Mouse (Mus musculus) neural tube, embryonic 14.5 days (tissue): ENCODE results near the gene Osbpl10. TPM values are rescaled to one million over a fixed set of nuclear protein-coding genes. Genes with fewer than 3 reads are reported as not detected.
"Not testable (repeated sequence)": the region's sequence is repeated elsewhere in the genome, so short reads cannot be mapped to it uniquely, and the experiment has no call there.

Experiments
- ATAC-seq: fragments of 200-750 bp; cut with Nextera tagmentation; 2 replicates; pipeline ENCODE4 v1.8.0; 2017; ENCODE audit warnings: low read depth, mild to moderate bottlenecking, moderate TSS enrichment, moderate library complexity
- H3K27ac ChIP-seq: fragments of 300-500 bp; sonication (generic); 2 replicates; pipeline ENCODE4 v1.5.1; 2014; ENCODE audit warnings: low read depth, mild to moderate bottlenecking, control low read depth, low read length, moderate library complexity, mixed read lengths
- H3K27me3 ChIP-seq: fragments of 300-500 bp; sonication (generic); 2 replicates; pipeline ENCODE4 v1.6.1; 2014; ENCODE audit warnings: low read length; ENCODE audit not compliant: control insufficient read depth, insufficient read depth
- H3K36me3 ChIP-seq: fragments of 300-500 bp; sonication (generic); 2 replicates; pipeline ENCODE4 v1.6.1; 2014; ENCODE audit warnings: low read length, mixed read lengths; ENCODE audit not compliant: control insufficient read depth, insufficient read depth
- H3K4me1 ChIP-seq: fragments of 300-500 bp; sonication (generic); 2 replicates; pipeline ENCODE4 v1.6.1; 2014; ENCODE audit warnings: low read length; ENCODE audit not compliant: control insufficient read depth, insufficient read depth
- H3K4me2 ChIP-seq: fragments of 300-500 bp; sonication (generic); 2 replicates; pipeline ENCODE4 v1.6.1; 2014; ENCODE audit warnings: mild to moderate bottlenecking, low read depth, low read length, control low read depth
- H3K4me3 ChIP-seq: fragments of 300-500 bp; sonication (generic); 2 replicates; pipeline ENCODE4 v1.5.1; 2014; ENCODE audit warnings: low read depth, low read length, control low read depth, mixed read lengths
- H3K9ac ChIP-seq: fragments of 300-500 bp; sonication (generic); replicated peaks from 2 replicates; pipeline ENCODE4 v1.6.1; 2014; ENCODE audit warnings: low read depth, mild to moderate bottlenecking, control low read depth, low read length, mixed read lengths
- H3K9me3 ChIP-seq: fragments of 300-500 bp; sonication (generic); 2 replicates; pipeline ENCODE4 v1.6.1; 2016; ENCODE audit warnings: low read length; ENCODE audit not compliant: control insufficient read depth
- WGBS: fragments of 180-500 bp; shearing (Covaris S2); extraction: QIAGEN DNeasy Blood & Tissue Kit; methylation state at CpG from one replicate; pipeline ENCODE4 v1.1.7; 2014; 5-methylcytosine and 5-hydroxymethylcytosine counted together
- polyA plus RNA-seq: library from polyadenylated mRNA; unstranded; fragments of >200 nt; fragmentation: Nextera tagmentation; extraction: Ambion mirVana; gene quantifications from 2 replicates; pipeline ENCODE4 v1.2.1, GENCODE M21; 2014

The Osbpl10 gene
- polyA plus RNA-seq, 1 experiment from 2014 or later: 3.3 TPM

DNA sequence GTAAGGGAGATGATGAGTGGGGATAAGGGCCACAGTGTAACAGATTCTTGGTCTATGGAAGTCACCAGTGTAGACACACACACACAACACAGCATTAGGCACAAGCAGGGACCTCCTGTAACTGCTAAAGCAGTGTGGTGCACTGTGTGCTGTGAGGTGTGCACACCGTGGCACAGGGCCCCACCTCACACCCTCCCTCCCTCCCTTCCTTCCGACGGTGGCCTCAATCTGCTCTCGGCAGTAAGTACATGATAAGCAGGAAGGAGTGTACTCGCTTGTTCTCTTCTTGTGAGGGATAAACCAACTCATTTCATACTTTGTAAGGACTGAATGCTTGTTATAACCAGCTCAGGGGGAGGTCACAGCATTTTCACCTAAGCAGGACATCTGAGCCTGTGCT, 270.8 kb downstream of the Osbpl10 start:
- no peak overlapping the region for H3K9ac ChIP-seq
- H3K9me3 ChIP-seq: no peaks in the 10 kb centered on the region
- no peak for ATAC-seq
- 86% methylated on average over 5 of the region's 5 CpGs for WGBS
- H3K27ac ChIP-seq: no peak overlapping the region
- H3K27me3 ChIP-seq: no peaks in the 10 kb centered on the region
- H3K4me3 ChIP-seq: no peak overlapping the region
- H3K4me1 ChIP-seq: no peaks in the 10 kb centered on the region
- H3K4me2 ChIP-seq: no peak overlapping the region
- H3K36me3 ChIP-seq: peaks cover 46% of the 10 kb centered on the region

GRCm38 (mm10) chr9:115257733-115258286, 279.4 kb downstream of the Osbpl10 start:
- H3K27ac ChIP-seq: no peak overlapping the region
- peaks cover 16% of the 10 kb centered on the region for H3K36me3 ChIP-seq
- no peaks in the 10 kb centered on the region for H3K9me3 ChIP-seq
- H3K4me3 ChIP-seq: no peak overlapping the region
- no peak overlapping the region for H3K4me2 ChIP-seq
- 74% methylated on average over 6 of the region's 6 CpGs for WGBS
- no peaks in the 10 kb centered on the region for H3K4me1 ChIP-seq
- no peak overlapping the region for H3K9ac ChIP-seq
- no peak for ATAC-seq
- H3K27me3 ChIP-seq: no peaks in the 10 kb centered on the region

- Histone ChIP-seq H3K9me3 (no peaks in the 10 kb centered on the region), H3K4me3 (no peak overlapping the region), H3K4me1 (no peaks in the 10 kb centered on the region), H3K36me3 (peaks cover 7% of the 10 kb centered on the region), H3K4me2 (no peak overlapping the region), H3K9ac (no peak overlapping the region), H3K27me3 (no peaks in the 10 kb centered on the region), H3K27ac (no peak overlapping the region)
- 90% methylated on average over 4 of the region's 4 CpGs for WGBS
- no peak for ATAC-seq
Measured at GRCm38 (mm10) chr9:115259866-115260265, 281.5 kb downstream of the Osbpl10 start.

DNA sequence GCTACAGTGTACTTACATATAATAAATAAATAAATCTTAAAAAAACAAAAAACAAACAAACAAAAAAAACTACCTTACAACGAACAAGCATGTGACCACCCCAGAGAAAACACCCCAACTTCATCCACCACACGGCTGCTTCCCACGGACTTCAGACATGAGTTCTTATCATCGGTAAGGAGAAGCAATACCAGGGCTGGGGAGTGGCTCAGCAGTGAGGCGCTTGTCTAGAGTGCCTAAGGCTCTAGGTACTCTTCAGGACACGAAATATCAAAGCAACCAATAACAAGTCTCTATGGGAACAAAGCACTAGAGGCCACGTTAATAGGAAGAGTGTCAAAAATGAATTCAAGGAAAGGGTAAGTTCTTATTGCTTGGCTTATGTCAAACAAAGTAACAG, 282.1 kb downstream of the Osbpl10 start:
- 93% methylated on average over 7 of the region's 7 CpGs for WGBS
- no peak overlapping the region for H3K9ac ChIP-seq
- H3K9me3 ChIP-seq: no peaks in the 10 kb centered on the region
- peaks cover 6% of the 10 kb centered on the region for H3K36me3 ChIP-seq
- no peaks in the 10 kb centered on the region for H3K27me3 ChIP-seq
- no peak overlapping the region for H3K4me2 ChIP-seq
- H3K27ac ChIP-seq: no peak overlapping the region
- no peak for ATAC-seq
- no peaks in the 10 kb centered on the region for H3K4me1 ChIP-seq
- no peak overlapping the region for H3K4me3 ChIP-seq

GRCm38 (mm10) chr9:115261456-115261855, 283.1 kb downstream of the Osbpl10 start:
- Histone ChIP-seq H3K9me3 (no peaks in the 10 kb centered on the region), H3K4me2 (no peak overlapping the region), H3K27me3 (no peaks in the 10 kb centered on the region), H3K4me1 (no peaks in the 10 kb centered on the region), H3K36me3 (peaks cover 11% of the 10 kb centered on the region), H3K4me3 (no peak overlapping the region), H3K27ac (no peak overlapping the region), H3K9ac (no peak overlapping the region)
- 70% methylated on average over 8 of the region's 8 CpGs for WGBS
- no peak for ATAC-seq

- WGBS: 70% methylated on average over 5 of the region's 5 CpGs
- no peak for ATAC-seq
- no peaks in the 10 kb centered on the region for H3K4me1 ChIP-seq
- H3K27me3 ChIP-seq: no peaks in the 10 kb centered on the region
- H3K27ac ChIP-seq: no peak overlapping the region
- H3K9ac ChIP-seq: no peak overlapping the region
- H3K9me3 ChIP-seq: no peaks in the 10 kb centered on the region
- no peak overlapping the region for H3K4me3 ChIP-seq
- H3K36me3 ChIP-seq: peaks cover 11% of the 10 kb centered on the region
- no peak overlapping the region for H3K4me2 ChIP-seq
Measured at GRCm38 (mm10) chr9:115261896-115262295, 283.5 kb downstream of the Osbpl10 start.

- Histone ChIP-seq H3K9me3 (no peaks in the 10 kb centered on the region), H3K27me3 (no peaks in the 10 kb centered on the region), H3K4me3 (no peak overlapping the region), H3K27ac (no peak overlapping the region), H3K4me2 (no peak overlapping the region), H3K36me3 (peaks cover 12% of the 10 kb centered on the region), H3K4me1 (no peaks in the 10 kb centered on the region), H3K9ac (no peak overlapping the region)
- WGBS: 94% methylated on average over 3 of the region's 3 CpGs
- no peak for ATAC-seq
Measured at GRCm38 (mm10) chr9:115271556-115271955, 293.2 kb downstream of the Osbpl10 start.

GRCm38 (mm10) chr9:115272451-115272850, 294.1 kb downstream of the Osbpl10 start:
- peaks cover 15% of the 10 kb centered on the region for H3K36me3 ChIP-seq
- not testable (repeated sequence) for H3K4me2 ChIP-seq, ATAC-seq, H3K27me3 ChIP-seq, H3K9me3 ChIP-seq, H3K27ac ChIP-seq, H3K9ac ChIP-seq, H3K4me1 ChIP-seq, H3K4me3 ChIP-seq
- 98% methylated on average over 2 of the region's 5 CpGs for WGBS

DNA sequence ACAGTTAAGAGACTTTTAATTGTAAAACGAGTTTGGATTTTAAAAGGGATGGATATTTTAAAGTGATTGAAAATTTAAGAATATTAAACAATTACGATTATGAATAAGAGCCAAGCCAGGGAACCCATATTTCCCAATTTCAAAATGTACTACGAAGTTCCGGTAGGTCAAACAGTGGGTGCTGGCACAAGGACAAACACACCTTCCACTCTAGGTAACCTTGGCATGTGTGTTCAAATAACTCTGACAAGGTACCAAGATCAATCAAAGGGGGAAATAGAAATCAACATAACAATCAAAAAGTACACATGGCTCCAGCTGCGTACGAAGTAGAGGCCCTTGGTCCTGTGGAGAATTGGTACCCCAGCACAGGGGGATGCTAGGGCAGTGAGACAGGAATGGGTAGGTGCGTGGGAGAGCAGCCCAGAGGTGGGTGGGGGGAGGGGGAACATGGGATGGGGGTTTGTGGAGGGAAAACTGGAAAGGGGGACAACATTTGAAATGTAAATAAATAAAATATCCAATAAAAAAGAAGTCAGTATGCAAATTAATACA, 294.8 kb downstream of the Osbpl10 start:
- H3K4me1 ChIP-seq: no peaks in the 10 kb centered on the region
- no peaks in the 10 kb centered on the region for H3K9me3 ChIP-seq
- WGBS: 95% methylated on average over 7 of the region's 7 CpGs
- H3K4me2 ChIP-seq: no peak overlapping the region
- no peak overlapping the region for H3K27ac ChIP-seq
- H3K27me3 ChIP-seq: no peaks in the 10 kb centered on the region
- ATAC-seq: no peak
- H3K9ac ChIP-seq: no peak overlapping the region
- peaks cover 15% of the 10 kb centered on the region for H3K36me3 ChIP-seq
- no peak overlapping the region for H3K4me3 ChIP-seq
